ENCODE assay signal across 8 mouse cellular contexts in genomic region chr11:35797751-35798494, GRCm38 (mm10). TPM values are rescaled to one million over a fixed set of nuclear protein-coding genes. Genes with fewer than 3 reads are reported as not detected.
DNase-seq lines count a peak whose midpoint lies in the region; ATAC-seq lines count a peak whose summit lies in the region.

No protein-coding gene starts in this region.

- no peak for ATAC-seq in kidney, embryonic 16.5 days (ENCODE audit: low FRiP score, low TSS enrichment)
- ATAC-seq in inflammation-experienced regulatory T-cells, adult 6 months: no peak

- peaks cover 13% of the 10 kb centered on the region; the same call in 1 of the 2 replicates for H3K4me1 ChIP-seq in kidney, embryonic 16.5 days (ENCODE audit: insufficient read depth, low read length)
- H3K4me1 ChIP-seq in limb, embryonic 10.5 days: peaks cover 13% of the 10 kb centered on the region

- intact Hi-C loops in heart, postnatal 10 days (cut with DNase I): no loop called here

- DNase-seq in kidney, adult 11 months: no peak
- peak; percentile 50 for DNase-seq in cerebellum, adult 9-10 months
- DNase-seq in frontal cortex, postnatal 36 days (ENCODE audit: low spot score in 2 of 2): peak; percentile 39 to 51
- DNase-seq in limb, embryonic 10.5 days (ENCODE audit: low spot score): peak; percentile 49
- DNase-seq in right cerebral cortex, adult 18-20 months: peak; percentile 52
- no peak for DNase-seq in heart, postnatal 10 days

- no peaks in the 10 kb centered on the region for H3K36me3 ChIP-seq in kidney, embryonic 16.5 days (ENCODE audit: insufficient read depth, low read length)
- H3K36me3 ChIP-seq in limb, embryonic 10.5 days: no peaks in the 10 kb centered on the region

- H3K9ac ChIP-seq in kidney, embryonic 16.5 days (replicated peaks; ENCODE audit: low read length): no peak overlapping the region

- peak overlapping the region; percentile 36 for H3K4me3 ChIP-seq in kidney, embryonic 16.5 days (ENCODE audit: low read length)
- H3K4me3 ChIP-seq in limb, embryonic 10.5 days: peak overlapping the region; percentile 50

- peaks cover 43% of the 10 kb centered on the region for H3K27me3 ChIP-seq in kidney, embryonic 16.5 days (ENCODE audit: insufficient read depth, low read length)
- peaks cover 55% of the 10 kb centered on the region for H3K27me3 ChIP-seq in limb, embryonic 10.5 days (ENCODE audit: low read depth, poor library complexity, severe bottlenecking)

- H3K4me2 ChIP-seq in kidney, embryonic 16.5 days (replicated peaks; ENCODE audit: low read depth, low read length): peak overlapping the region; percentile 50

- WGBS in kidney, embryonic 16.5 days: 3% methylated on average over 64 of the region's 86 CpGs
- 4% methylated on average over 86 of the region's 86 CpGs for whole genome bisulfite sequencing in limb, embryonic 10.5 days

- no peak overlapping the region for H3K27ac ChIP-seq in kidney, embryonic 16.5 days (ENCODE audit: low read length)
- no peak overlapping the region for H3K27ac ChIP-seq in limb, embryonic 10.5 days

- H3K9me3 ChIP-seq in kidney, embryonic 16.5 days (ENCODE audit: low read length): no peaks in the 10 kb centered on the region
- no peaks in the 10 kb centered on the region for H3K9me3 ChIP-seq in limb, embryonic 10.5 days (replicated peaks)

RNA-seq across cellular contexts. Expression of gene Fbll1, which starts 0.8 kb away (rescaled TPM):
- polyA plus RNA-seq in kidney, embryonic 16.5 days (2015; fragmentation: Nextera tagmentation; extraction: Ambion mirVana): not detected in 2 replicates
- not detected in 2 replicates for polyA plus RNA-seq in limb, embryonic 10.5 days (2016; fragmentation: Nextera tagmentation; extraction: Ambion mirVana)
- not detected for polyA plus RNA-seq in inflammation-experienced regulatory T-cells, adult 6 months (2017; shearing (Covaris generic))
- total RNA-seq in heart, postnatal 10 days (2021): not detected

RNA-seq across cellular contexts. Expression of gene Pank3, which starts 28.6 kb away (rescaled TPM):
- 12.0 and 13.7 TPM in 2 replicates for polyA plus RNA-seq in kidney, embryonic 16.5 days (2015; fragmentation: Nextera tagmentation; extraction: Ambion mirVana)
- polyA plus RNA-seq in limb, embryonic 10.5 days (2016; fragmentation: Nextera tagmentation; extraction: Ambion mirVana): 9.9 and 14.1 TPM in 2 replicates
- polyA plus RNA-seq in inflammation-experienced regulatory T-cells, adult 6 months (2017; shearing (Covaris generic)): 1 to 10 TPM; 7.0 to 7.9 (median 7.5) TPM
- total RNA-seq in heart, postnatal 10 days (2021): 10 to 100 TPM; 29.3 to 31.3 TPM

RNA-seq across cellular contexts. Expression of gene Rars, which starts 36.4 kb away (rescaled TPM):
- polyA plus RNA-seq in kidney, embryonic 16.5 days (2015; fragmentation: Nextera tagmentation; extraction: Ambion mirVana): 96.5 and 97.2 TPM in 2 replicates
- polyA plus RNA-seq in limb, embryonic 10.5 days (2016; fragmentation: Nextera tagmentation; extraction: Ambion mirVana): 109 and 113 TPM in 2 replicates
- polyA plus RNA-seq in inflammation-experienced regulatory T-cells, adult 6 months (2017; shearing (Covaris generic)): 10 to 100 TPM; 66.5 to 81.2 (median 71.4) TPM
- total RNA-seq in heart, postnatal 10 days (2021): 10 to 100 TPM; 40.9 to 41.5 TPM

Comparison
In these comparisons a context has a peak if more than half of its experiments do, and no peak if none do; other contexts are left out.
1. DNase-seq: peak in cerebellum, adult 9-10 months (single experiment), frontal cortex, postnatal 36 days (2 of 2), limb, embryonic 10.5 days (single experiment) and right cerebral cortex, adult 18-20 months (single experiment); none in kidney, adult 11 months (single experiment) and heart, postnatal 10 days (0 of 2).